In the genomic region with DNA sequence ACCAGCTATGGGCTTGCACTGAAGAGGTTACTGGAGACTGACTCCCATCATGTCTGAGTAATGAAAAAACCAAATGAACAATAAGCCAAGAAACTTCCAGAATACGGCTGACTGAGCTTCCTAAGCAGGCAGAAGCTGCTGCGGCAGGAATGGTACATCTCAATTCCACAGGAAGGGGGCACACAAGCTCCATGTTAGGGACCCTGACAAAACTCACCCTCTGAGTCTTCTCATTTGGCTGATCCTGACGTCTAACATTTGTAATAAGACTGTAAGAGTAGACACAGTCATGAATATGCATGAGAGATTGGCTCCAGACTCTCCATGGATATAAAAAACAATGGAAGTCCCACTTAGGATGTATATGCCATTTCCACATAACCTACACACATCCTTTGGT, we compare ENCODE assay signal across 8 mouse cellular contexts. TPM values are rescaled to one million over a fixed set of nuclear protein-coding genes. Genes with fewer than 3 reads are reported as not detected.
DNase-seq lines count a peak whose midpoint lies in the region; ATAC-seq and TF ChIP-seq lines count a peak whose summit lies in the region.
"Had no signal": no experiment of that assay in that cellular context is flagged by ENCODE, and none has a peak within 500 bp of the region (broad histone marks: within the 10 kb centered on the region; RNA-seq: fewer than 3 reads in every experiment).

No protein-coding gene starts in this region.

- H3K27ac ChIP-seq in testis, adult 2 months (ENCODE audit: control insufficient read depth, insufficient read depth, low read depth, low read length), result no peak overlapping the region
- no peak overlapping the region for H3K27ac ChIP-seq in midbrain, embryonic 12.5 days (replicated peaks)
- H3K27ac ChIP-seq: heart, embryonic 15.5 days had no signal

- DNase-seq in testis, postnatal 14 days (ENCODE audit: low spot score), result no peak
- DNase-seq in cerebellum, adult 9-10 months, result peak; percentile 68
- peak; percentile 53 to 56 for DNase-seq in frontal cortex, postnatal 14 days (ENCODE audit: low spot score in 2 of 2)
- DNase-seq in layer of hippocampus, postnatal 14 days (ENCODE audit: low spot score in 2 of 2), result peak; percentile 62 to 81
- DNase-seq in thymus, postnatal 0 days (ENCODE audit: low spot score), result peak; percentile 55

- H3K4me2 ChIP-seq in midbrain, embryonic 12.5 days (replicated peaks), result no peak overlapping the region
- H3K4me2 ChIP-seq: heart, embryonic 15.5 days had no signal

- no peak for TF ChIP-seq POLR2A in testis, adult 2 months (IDR thresholded peaks at IDR 0.05; ENCODE audit: control insufficient read depth, low read depth, low read length)

- WGBS in midbrain, embryonic 12.5 days, result 15% methylated on average over 3 of the region's 3 CpGs

- peak; percentile 57 for ATAC-seq in midbrain, embryonic 12.5 days (ENCODE audit: low FRiP score, low read depth)

- no peak overlapping the region for H3K9ac ChIP-seq in midbrain, embryonic 12.5 days (replicated peaks)
- H3K9ac ChIP-seq: heart, embryonic 15.5 days had no signal

- H3K27me3 ChIP-seq in testis, adult 2 months (ENCODE audit: control insufficient read depth, insufficient read depth, low read length), result no peaks in the 10 kb centered on the region
- no peaks in the 10 kb centered on the region for H3K27me3 ChIP-seq in midbrain, embryonic 12.5 days
- H3K27me3 ChIP-seq: heart, embryonic 15.5 days had no signal

- no peaks in the 10 kb centered on the region for H3K9me3 ChIP-seq in midbrain, embryonic 12.5 days
- H3K9me3 ChIP-seq: heart, embryonic 15.5 days had no signal

- no peaks in the 10 kb centered on the region for H3K36me3 ChIP-seq in testis, adult 2 months (ENCODE audit: control insufficient read depth, insufficient read depth, low read length)
- H3K36me3 ChIP-seq in midbrain, embryonic 12.5 days, result no peaks in the 10 kb centered on the region
- H3K36me3 ChIP-seq: heart, embryonic 15.5 days had no signal

- peaks cover 11% of the 10 kb centered on the region for H3K4me1 ChIP-seq in testis, adult 2 months (ENCODE audit: control insufficient read depth, insufficient read depth, low read length)
- peaks cover 13% of the 10 kb centered on the region for H3K4me1 ChIP-seq in midbrain, embryonic 12.5 days

- H3K4me3 ChIP-seq in testis, adult 2 months (ENCODE audit: control insufficient read depth, low read depth, low read length), result no peak overlapping the region
- no peak overlapping the region for H3K4me3 ChIP-seq in midbrain, embryonic 12.5 days
- H3K4me3 ChIP-seq: heart, embryonic 15.5 days had no signal

- TF ChIP-seq CTCF in testis, adult 2 months (IDR thresholded peaks at IDR 0.05; ENCODE audit: control insufficient read depth, insufficient read depth, insufficient replicate concordance, low read depth, low read length), result peak; percentile 16; the same call in 1 of the 2 replicates

RNA-seq across cellular contexts. Expression of a gene that starts 6.7 kb away (rescaled TPM):
- polyA plus RNA-seq in testis, adult 2 months (2012; rRNA removed), result 7.0 and 8.1 TPM in 2 replicates
- 10 to 100 TPM; 19.3 to 21.0 TPM for total RNA-seq in layer of hippocampus, postnatal 14 days (2021)
- polyA plus RNA-seq in midbrain, embryonic 12.5 days (2016; fragmentation: Nextera tagmentation; extraction: Ambion mirVana), result 14.9 and 15.4 TPM in 2 replicates
- polyA plus RNA-seq in thymus, postnatal 0 days (2015; fragmentation: Nextera tagmentation; extraction: Ambion mirVana), result 23.5 and 27.0 TPM in 2 replicates

RNA-seq across cellular contexts. Expression of a gene that starts 33.1 kb away (rescaled TPM):
- 331 and 365 TPM in 2 replicates for polyA plus RNA-seq in testis, adult 2 months (2012; rRNA removed)
- total RNA-seq in layer of hippocampus, postnatal 14 days (2021), result 1,000 to 10,000 TPM; 1,788 to 1,825 TPM
- 1,734 and 1,740 TPM in 2 replicates for polyA plus RNA-seq in midbrain, embryonic 12.5 days (2016; fragmentation: Nextera tagmentation; extraction: Ambion mirVana)
- 1,636 and 1,740 TPM in 2 replicates for polyA plus RNA-seq in thymus, postnatal 0 days (2015; fragmentation: Nextera tagmentation; extraction: Ambion mirVana)

RNA-seq across cellular contexts. Expression of a gene that starts 56.2 kb away (rescaled TPM):
- 31.7 and 33.7 TPM in 2 replicates for polyA plus RNA-seq in testis, adult 2 months (2012; rRNA removed)
- 100 to 1,000 TPM; 193 to 200 TPM for total RNA-seq in layer of hippocampus, postnatal 14 days (2021)
- 328 TPM in 2 replicates for polyA plus RNA-seq in midbrain, embryonic 12.5 days (2016; fragmentation: Nextera tagmentation; extraction: Ambion mirVana)
- polyA plus RNA-seq in thymus, postnatal 0 days (2015; fragmentation: Nextera tagmentation; extraction: Ambion mirVana), result 277 and 292 TPM in 2 replicates
